Mouse (Mus musculus) midbrain, embryonic 15.5 days (tissue): ENCODE data around the gene Yy1. TPM values are rescaled to one million over a fixed set of nuclear protein-coding genes. Genes with fewer than 3 reads are reported as not detected.

ENCODE experiments used
- ATAC-seq: fragments of 200-750 bp; cut with Nextera tagmentation; replicated peaks from 2 replicates; pipeline ENCODE4 v1.8.0; 2017; ENCODE audit warnings: moderate TSS enrichment
- H3K27ac ChIP-seq: fragments of 300-500 bp; sonication (generic); 2 replicates; pipeline ENCODE4 v1.5.1; 2015; ENCODE audit warnings: mild to moderate bottlenecking, inconsistent platforms
- H3K27me3 ChIP-seq: fragments of 300-500 bp; sonication (generic); replicated peaks from 2 replicates; pipeline ENCODE4 v1.6.1; 2015; ENCODE audit warnings: inconsistent platforms
- H3K36me3 ChIP-seq: fragments of 300-500 bp; sonication (generic); replicated peaks from 2 replicates; pipeline ENCODE4 v1.6.1; 2015; ENCODE audit warnings: inconsistent platforms
- H3K4me1 ChIP-seq: fragments of 300-500 bp; sonication (generic); 2 replicates; pipeline ENCODE4 v1.6.1; 2015; ENCODE audit warnings: inconsistent platforms
- H3K4me2 ChIP-seq: fragments of 300-500 bp; sonication (generic); 2 replicates; pipeline ENCODE4 v1.6.1; 2015; ENCODE audit warnings: inconsistent platforms, mild to moderate bottlenecking, moderate library complexity
- H3K4me3 ChIP-seq: fragments of 300-500 bp; sonication (generic); 2 replicates; pipeline ENCODE4 v1.5.1; 2015; ENCODE audit warnings: mild to moderate bottlenecking, inconsistent platforms
- H3K9ac ChIP-seq: fragments of 300-500 bp; sonication (generic); 2 replicates; pipeline ENCODE4 v1.6.1; 2015; ENCODE audit warnings: mild to moderate bottlenecking, inconsistent platforms
- H3K9me3 ChIP-seq: fragments of 300-500 bp; sonication (generic); 2 replicates; pipeline ENCODE4 v1.6.1; 2016; ENCODE audit warnings: inconsistent platforms
- WGBS: fragments of 180-500 bp; shearing (Covaris S2); methylation state at CpG from one replicate; pipeline ENCODE4 v1.1.7; 2015; ENCODE audit warnings: mixed read lengths; 5-methylcytosine and 5-hydroxymethylcytosine counted together
- polyA plus RNA-seq: library from polyadenylated mRNA; unstranded; fragments of >200 nt; fragmentation: Nextera tagmentation; extraction: Ambion mirVana; gene quantifications from 2 replicates; pipeline ENCODE4 v1.2.1, GENCODE M21; 2015

Yy1 gene
- polyA plus RNA-seq, 1 experiment from 2014 or later, result 12.9 TPM

- 87% methylated on average over 6 of the region's 6 CpGs for WGBS
- Histone ChIP-seq H3K27ac (no peak overlapping the region), H3K4me2 (no peak overlapping the region), H3K36me3 (no peaks in the 10 kb centered on the region), H3K9me3 (no peaks in the 10 kb centered on the region), H3K9ac (no peak overlapping the region), H3K4me3 (no peak overlapping the region), H3K4me1 (no peaks in the 10 kb centered on the region), H3K27me3 (no peaks in the 10 kb centered on the region)
- no peak for ATAC-seq
Measured at GRCm38 (mm10) chr12:108760016-108760415, 32.8 kb upstream of the Yy1 start.

DNA sequence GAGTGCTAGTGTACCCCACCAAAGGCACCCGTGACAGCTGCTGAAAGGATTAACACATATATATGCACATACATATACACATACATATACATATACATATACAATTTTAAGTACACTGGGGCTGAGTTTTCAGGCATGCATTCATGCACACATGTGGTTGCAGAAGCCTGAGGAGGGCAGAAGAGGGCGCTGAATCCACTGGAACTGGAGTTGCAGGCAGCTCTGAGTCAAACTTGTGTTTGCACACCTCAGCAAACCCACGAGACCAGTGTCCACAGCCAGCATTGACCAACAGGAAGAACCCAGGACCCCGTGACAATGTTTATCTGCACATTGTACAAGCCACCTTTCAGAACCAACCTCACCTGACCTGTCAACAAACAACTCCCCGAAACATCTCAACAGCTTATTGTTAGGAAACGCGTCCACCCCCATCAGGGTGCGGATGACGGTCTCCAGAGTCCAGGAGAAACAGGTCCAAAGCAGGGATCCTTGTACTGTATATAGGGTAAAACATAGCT, 32.2 kb upstream of the Yy1 start:
- no peaks in the 10 kb centered on the region for H3K4me1 ChIP-seq
- no peak overlapping the region for H3K4me2 ChIP-seq
- H3K27ac ChIP-seq, result no peak overlapping the region
- H3K27me3 ChIP-seq, result no peaks in the 10 kb centered on the region
- no peaks in the 10 kb centered on the region for H3K9me3 ChIP-seq
- no peak overlapping the region for H3K9ac ChIP-seq
- WGBS, result 75% methylated on average over 9 of the region's 9 CpGs
- no peak overlapping the region for H3K4me3 ChIP-seq
- H3K36me3 ChIP-seq, result no peaks in the 10 kb centered on the region
- ATAC-seq, result no peak

DNA sequence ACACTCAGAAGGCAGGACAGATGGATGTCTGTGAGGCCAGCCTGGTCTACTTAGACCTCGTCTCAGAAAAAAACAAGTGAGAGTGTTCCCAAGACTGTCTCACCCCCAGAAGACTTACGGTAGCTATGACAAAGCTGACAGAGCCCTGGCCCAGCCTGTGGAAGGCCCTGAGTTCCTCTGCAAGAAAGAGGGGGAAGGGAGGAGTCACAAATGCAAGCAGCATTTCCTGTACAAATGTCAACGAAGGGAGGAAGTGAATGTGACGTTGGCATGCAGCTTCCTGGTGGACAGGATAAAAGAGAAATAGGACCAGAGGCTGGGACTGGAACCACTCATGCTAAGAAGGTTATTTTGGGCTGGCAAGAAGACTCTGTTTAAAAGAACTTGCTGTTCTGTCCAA, 31.6 kb upstream of the Yy1 start:
- no peak for ATAC-seq
- no peaks in the 10 kb centered on the region for H3K36me3 ChIP-seq
- 89% methylated on average over 4 of the region's 4 CpGs for WGBS
- H3K4me1 ChIP-seq, result no peaks in the 10 kb centered on the region
- no peak overlapping the region for H3K27ac ChIP-seq
- no peak overlapping the region for H3K4me3 ChIP-seq
- no peak overlapping the region for H3K9ac ChIP-seq
- no peaks in the 10 kb centered on the region for H3K9me3 ChIP-seq
- no peaks in the 10 kb centered on the region for H3K27me3 ChIP-seq
- H3K4me2 ChIP-seq, result no peak overlapping the region

- H3K36me3 ChIP-seq, result no peaks in the 10 kb centered on the region
- no peak overlapping the region for H3K27ac ChIP-seq
- H3K4me2 ChIP-seq, result no peak overlapping the region
- ATAC-seq, result no peak
- no peaks in the 10 kb centered on the region for H3K9me3 ChIP-seq
- no peaks in the 10 kb centered on the region for H3K4me1 ChIP-seq
- H3K9ac ChIP-seq, result no peak overlapping the region
- H3K27me3 ChIP-seq, result no peaks in the 10 kb centered on the region
- WGBS, result 80% methylated on average over 4 of the region's 4 CpGs
- no peak overlapping the region for H3K4me3 ChIP-seq
Measured at GRCm38 (mm10) chr12:108761665-108762064, 31.1 kb upstream of the Yy1 start.

GRCm38 (mm10) chr12:108763057-108763796, 29.5 kb upstream of the Yy1 start:
- Histone ChIP-seq H3K4me2 (no peak overlapping the region), H3K36me3 (no peaks in the 10 kb centered on the region), H3K4me1 (no peaks in the 10 kb centered on the region), H3K9me3 (no peaks in the 10 kb centered on the region), H3K27me3 (no peaks in the 10 kb centered on the region), H3K9ac (no peak overlapping the region), H3K4me3 (no peak overlapping the region), H3K27ac (no peak overlapping the region)
- 70% methylated on average over 9 of the region's 9 CpGs for WGBS
- no peak for ATAC-seq

DNA sequence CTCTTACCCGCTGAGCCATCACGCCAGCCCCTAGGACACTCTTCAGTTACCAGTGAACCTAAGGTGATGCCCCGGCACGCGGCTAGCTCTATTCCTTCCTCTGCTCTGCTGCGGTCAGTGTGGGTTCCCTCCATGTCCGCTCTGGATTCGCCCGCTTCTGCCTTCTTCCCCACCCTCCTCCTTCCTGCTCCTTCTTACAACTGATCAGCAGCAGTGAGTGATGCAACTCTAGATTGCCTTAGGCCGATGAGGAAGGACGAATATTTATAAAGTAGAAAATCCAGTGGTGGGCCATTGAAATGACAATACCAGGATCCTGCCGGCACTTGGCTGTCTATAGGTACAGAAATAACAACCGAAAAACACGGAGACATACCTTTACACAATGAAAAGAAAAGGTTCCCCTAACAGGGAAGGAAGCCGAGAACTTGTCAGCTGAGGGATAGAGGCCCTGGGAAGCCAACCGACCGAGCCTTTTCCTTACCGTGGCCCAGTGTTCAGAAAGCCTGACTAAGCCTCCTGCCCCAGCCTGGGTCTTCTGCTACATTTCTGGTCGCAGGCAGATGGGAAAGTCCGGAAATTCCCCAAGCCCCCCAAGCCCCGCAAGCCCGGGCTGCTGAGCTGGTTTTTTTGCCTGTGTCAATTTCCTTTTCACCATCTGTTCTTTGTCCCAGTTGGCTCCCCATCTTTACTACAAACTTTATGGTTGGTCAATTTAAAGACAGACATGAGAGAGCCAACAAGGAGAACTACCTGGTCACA, 27.7 kb upstream of the Yy1 start:
- H3K27me3 ChIP-seq, result no peaks in the 10 kb centered on the region
- 72% methylated on average over 22 of the region's 22 CpGs for WGBS
- H3K36me3 ChIP-seq, result no peaks in the 10 kb centered on the region
- no peak for ATAC-seq
- 0 out of 2 replicates have a peak overlapping the region, but pooled peaks have one; percentile 1 for H3K27ac ChIP-seq
- no peak overlapping the region for H3K4me3 ChIP-seq
- H3K9ac ChIP-seq, result no peak overlapping the region
- peak overlapping the region; percentile 17; the same call in 1 of the 2 replicates for H3K4me2 ChIP-seq
- H3K9me3 ChIP-seq, result no peaks in the 10 kb centered on the region
- no peaks in the 10 kb centered on the region for H3K4me1 ChIP-seq

GRCm38 (mm10) chr12:108765751-108766221, 27.0 kb upstream of the Yy1 start:
- no peak for ATAC-seq
- no peaks in the 10 kb centered on the region for H3K9me3 ChIP-seq
- 30% methylated on average over 14 of the region's 14 CpGs for WGBS
- no peaks in the 10 kb centered on the region for H3K27me3 ChIP-seq
- H3K4me2 ChIP-seq, result peak overlapping the region; percentile 17; the same call in 1 of the 2 replicates
- no peak overlapping the region for H3K4me3 ChIP-seq
- H3K4me1 ChIP-seq, result no peaks in the 10 kb centered on the region
- 0 out of 2 replicates have a peak overlapping the region, but pooled peaks have one; percentile 1 for H3K27ac ChIP-seq
- H3K36me3 ChIP-seq, result no peaks in the 10 kb centered on the region
- 0 out of 2 replicates have a peak overlapping the region, but pooled peaks have one; percentile 15 for H3K9ac ChIP-seq

- H3K4me3 ChIP-seq, result no peak overlapping the region
Measured at GRCm38 (mm10) chr12:108766316-108766715, 26.5 kb upstream of the Yy1 start.

GRCm38 (mm10) chr12:108766866-108767265, 25.9 kb upstream of the Yy1 start:
- ATAC-seq, result no peak
- WGBS, result 61% methylated on average over 7 of the region's 7 CpGs
- H3K4me3 ChIP-seq, result no peak overlapping the region
- no peaks in the 10 kb centered on the region for H3K36me3 ChIP-seq
- H3K9me3 ChIP-seq, result no peaks in the 10 kb centered on the region
- no peak overlapping the region for H3K4me2 ChIP-seq
- no peak overlapping the region for H3K27ac ChIP-seq
- no peak overlapping the region for H3K9ac ChIP-seq
- no peaks in the 10 kb centered on the region for H3K27me3 ChIP-seq
- H3K4me1 ChIP-seq, result no peaks in the 10 kb centered on the region

More at GRCm38 (mm10) chr12:108766316-108766715, 26.5 kb upstream of the Yy1 start:
- no peak for ATAC-seq
- Histone ChIP-seq H3K9me3 (no peaks in the 10 kb centered on the region), H3K4me1 (no peaks in the 10 kb centered on the region), H3K27ac (0 out of 2 replicates have a peak overlapping the region, but pooled peaks have one; percentile 1), H3K27me3 (no peaks in the 10 kb centered on the region), H3K4me2 (peak overlapping the region; percentile 17; the same call in 1 of the 2 replicates), H3K9ac (0 out of 2 replicates have a peak overlapping the region, but pooled peaks have one; percentile 15), H3K36me3 (no peaks in the 10 kb centered on the region)
- WGBS, result 71% methylated on average over 10 of the region's 10 CpGs

GRCm38 (mm10) chr12:108768196-108768854, 24.4 kb upstream of the Yy1 start:
- H3K36me3 ChIP-seq, result no peaks in the 10 kb centered on the region
- 85% methylated on average over 11 of the region's 11 CpGs for WGBS
- no peaks in the 10 kb centered on the region for H3K4me1 ChIP-seq
- no peak overlapping the region for H3K27ac ChIP-seq
- ATAC-seq, result no peak
- H3K27me3 ChIP-seq, result no peaks in the 10 kb centered on the region
- H3K4me3 ChIP-seq, result no peak overlapping the region
- no peaks in the 10 kb centered on the region for H3K9me3 ChIP-seq
- no peak overlapping the region for H3K9ac ChIP-seq
- no peak overlapping the region for H3K4me2 ChIP-seq

DNA sequence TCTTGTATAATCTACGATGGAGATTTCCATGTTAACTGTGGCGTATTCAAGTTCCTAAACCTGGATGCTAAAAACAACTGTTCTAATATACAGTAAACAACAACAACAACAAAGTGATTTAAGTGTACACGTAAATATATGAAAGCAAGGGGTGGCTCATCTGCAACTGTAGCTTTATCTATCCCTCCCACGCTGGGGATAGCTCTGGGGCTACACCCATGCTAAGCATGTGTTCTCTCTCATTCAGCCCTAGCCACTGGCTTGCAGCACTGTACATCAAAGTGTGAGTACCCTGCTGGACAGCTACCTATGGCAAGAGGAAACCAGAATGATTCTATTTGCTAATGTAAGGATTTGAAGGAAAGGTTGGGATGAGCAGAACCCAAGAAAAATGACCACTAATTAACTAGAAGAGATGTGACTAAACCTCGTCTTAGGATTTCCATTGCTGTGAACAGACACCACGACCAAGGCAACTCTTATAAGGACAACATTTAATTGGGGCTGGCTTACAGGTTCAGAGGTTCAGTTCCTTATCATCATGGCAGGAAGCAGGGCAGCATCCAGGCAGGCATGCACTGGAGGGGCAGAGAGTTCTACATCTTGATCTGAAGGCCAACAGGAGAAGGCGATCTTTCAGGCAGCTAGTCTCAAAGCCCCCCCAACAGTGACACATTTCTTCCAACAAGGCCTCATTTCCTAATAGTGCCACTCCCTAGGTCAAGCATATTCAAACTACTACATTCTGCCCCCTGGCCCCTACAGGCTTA, 12.5 kb upstream of the Yy1 start:
- ATAC-seq, result no peak

More for the DNA sequence above, 12.5 kb upstream of the Yy1 start:
- no peak overlapping the region for H3K27ac ChIP-seq
- H3K27me3 ChIP-seq, result no peaks in the 10 kb centered on the region
- peaks cover 9% of the 10 kb centered on the region; the same call in 1 of the 2 replicates for H3K36me3 ChIP-seq
- WGBS, result 97% methylated on average over 7 of the region's 7 CpGs
- H3K4me1 ChIP-seq, result no peaks in the 10 kb centered on the region
- no peak overlapping the region for H3K9ac ChIP-seq
- H3K4me2 ChIP-seq, result no peak overlapping the region
- H3K4me3 ChIP-seq, result no peak overlapping the region
- peaks cover 7% of the 10 kb centered on the region; the same call in 1 of the 2 replicates for H3K9me3 ChIP-seq
